Mouse (Mus musculus) leukemia stem cell, adult 10-12 weeks (primary cell): ENCODE data around the gene Mamdc2. TPM values are rescaled to one million over a fixed set of nuclear protein-coding genes. Genes with fewer than 3 reads are reported as not detected.

Experiments
- polyA plus RNA-seq: library from polyadenylated mRNA; stranded (reverse); fragments of >175 nt; gene quantifications from 2 replicates; pipeline ENCODE4 v1.2.3, GENCODE M21; 2012; ENCODE audit warnings: low replicate concordance

Gene Mamdc2
- not detected in 2 replicates for polyA plus RNA-seq

DNA sequence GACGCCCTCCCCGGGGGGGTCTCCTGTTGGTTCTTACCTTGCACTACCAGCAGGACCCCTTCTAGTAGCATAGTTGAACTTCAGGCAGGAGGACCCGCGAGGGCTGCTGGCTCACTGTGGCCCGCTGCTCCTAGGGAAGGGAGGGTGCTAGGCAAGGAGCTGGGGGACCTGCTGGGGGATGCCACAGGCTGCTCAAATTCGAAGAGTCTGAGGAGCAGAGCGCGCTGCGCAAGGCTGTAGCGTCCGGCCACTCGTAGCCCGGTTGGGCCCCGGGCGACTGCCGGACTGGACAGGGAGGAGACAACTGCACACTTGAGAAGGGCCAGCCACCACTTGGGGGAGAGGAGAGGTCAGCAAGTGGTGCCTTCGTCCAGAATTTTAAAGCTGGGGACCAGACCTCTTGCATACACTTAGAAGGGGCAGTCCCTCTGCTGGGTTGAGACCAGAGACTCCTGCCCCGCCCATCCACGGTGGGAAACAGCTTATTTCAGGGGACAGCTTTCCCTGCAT is at the start of gene Mamdc2:
Gene Mamdc2 (minus strand): TSS at position 455 of the 510 bp plus-strand sequence.

DNA sequence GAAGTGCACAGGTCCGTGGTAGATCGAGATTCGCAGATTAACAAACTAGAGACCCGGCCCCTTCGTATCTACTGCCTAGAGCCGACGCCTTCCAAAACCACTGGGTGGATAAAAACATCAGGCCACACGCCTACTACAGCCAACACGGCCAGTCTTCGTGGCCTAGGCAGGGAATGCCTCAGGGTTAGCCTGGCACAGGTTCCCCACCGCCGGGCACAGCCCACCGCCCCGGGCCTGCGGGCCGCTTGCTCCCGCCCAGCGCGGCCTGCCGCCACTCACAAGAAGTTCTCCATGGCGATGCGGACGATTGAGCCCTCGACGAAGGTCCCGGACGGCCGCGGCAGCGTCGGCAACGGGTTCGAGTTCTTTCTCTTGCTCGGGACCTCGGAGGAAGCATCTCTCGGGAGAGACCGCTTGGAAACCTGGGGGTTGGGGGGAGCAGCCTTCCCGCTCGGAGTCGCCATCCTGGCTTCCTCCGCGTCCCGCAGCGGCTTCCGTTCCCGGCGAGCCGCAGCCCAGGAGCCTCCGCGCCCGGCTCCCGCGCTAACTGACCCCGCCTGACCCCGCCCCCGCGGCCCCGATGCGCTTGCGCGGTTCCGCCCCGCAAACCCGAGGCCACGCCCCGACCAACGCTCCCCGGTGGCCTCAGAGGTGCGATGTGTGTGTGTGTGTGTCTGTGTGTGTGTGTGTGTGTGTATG is 174.7 kb downstream of the Mamdc2 start, which contains the start of gene Smc5:
Gene Smc5 (minus strand): TSS at position 543 of the 699 bp plus-strand sequence.

Other genes starting within 250 kb of the Mamdc2 start
- gene Smc5, start 174.5 kb downstream of the Mamdc2 start, polyA plus RNA-seq, result 6.2 and 9.4 TPM in 2 replicates
- not detected in 2 replicates for gene 1700028P14Rik, start 204.4 kb upstream of the Mamdc2 start, polyA plus RNA-seq
- 0.29 and 0.97 TPM in 2 replicates for gene Ptar1, start 239.0 kb upstream of the Mamdc2 start, polyA plus RNA-seq